Mouse (Mus musculus): ENCODE data around the gene Sh3gl1. TPM values are rescaled to one million over a fixed set of nuclear protein-coding genes. Genes with fewer than 3 reads are reported as not detected.
"Not testable (repeated sequence)": the region's sequence is repeated elsewhere in the genome, so short reads cannot be mapped to it uniquely, and the experiment has no call there.

Gene Sh3gl1
- 8.8 and 10.5 TPM in 2 replicates for total RNA-seq (2014; rRNA removed)
- polyA plus RNA-seq (2012; rRNA removed), result 33.5 and 40.0 TPM in 2 replicates

DNA sequence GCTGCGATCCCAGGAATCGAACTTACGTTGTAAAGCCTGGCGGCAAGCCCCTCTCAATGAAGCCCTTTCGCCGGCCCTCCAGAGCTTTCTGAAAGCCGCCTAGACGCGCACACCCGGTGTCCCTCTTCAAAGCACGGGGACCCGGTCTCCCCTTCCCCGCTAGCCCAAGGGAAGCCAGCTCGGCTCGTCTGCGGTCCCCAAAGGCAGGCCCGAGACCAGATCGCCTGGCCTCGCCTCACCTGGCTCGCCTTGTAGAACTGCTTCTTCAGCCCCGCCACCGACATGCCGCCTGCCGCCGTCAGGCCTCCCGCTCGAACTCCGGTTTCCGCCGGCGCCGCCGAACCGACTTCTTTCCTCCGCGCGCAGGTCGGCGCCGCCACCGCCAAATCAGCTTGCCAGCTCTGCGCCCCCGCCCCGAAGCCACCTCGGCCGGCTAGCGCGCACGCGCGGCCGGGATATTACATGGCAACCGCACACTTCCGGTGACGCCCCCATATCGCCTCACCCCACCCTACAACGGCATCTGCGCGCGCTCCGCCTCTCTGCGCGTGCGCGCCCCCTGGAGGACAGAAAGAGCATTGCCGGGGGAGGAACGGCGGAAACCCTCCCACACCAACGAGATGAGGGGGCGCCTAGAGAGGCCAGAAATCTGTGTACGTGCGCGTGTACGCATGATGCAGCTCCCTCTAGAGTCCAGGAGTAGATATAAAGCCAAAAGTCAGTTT lies at the start of gene Sh3gl1:
Gene Sh3gl1, minus strand, starts transcription at position 460 of the 725 bp plus-strand sequence.
- Histone ChIP-seq H3K9ac (ENCODE audit: low read depth, low read length) (peak within 1 kb of the TSS; percentile 93), H3K4me1 (ENCODE audit: control insufficient read depth, insufficient read depth, low read length) (peaks cover 28% of the 10 kb centered on the region), H3K4me3 (ENCODE audit: insufficient read depth, low read depth, low read length) (peak within 1 kb of the TSS; percentile 83), H3K79me2 (ENCODE audit: control insufficient read depth, insufficient read depth, low read length) (peaks cover 39% of the 10 kb centered on the region), H3K27me3 (ENCODE audit: control insufficient read depth, insufficient read depth, low read length) (no peaks in the 10 kb centered on the region), H3K27ac (replicated peaks; ENCODE audit: insufficient read depth, low read depth, low read length) (peak within 1 kb of the TSS; percentile 83), H3K36me3 (ENCODE audit: control insufficient read depth, insufficient read depth, low read length) (no peaks in the 10 kb centered on the region)
- WGBS, result under 1% methylated on average over 74 of the region's 74 CpGs
- TF ChIP-seq CTCF (IDR thresholded peaks at IDR 0.05; ENCODE audit: low read depth, low read length) (peak; percentile 96), POLR2A (IDR thresholded peaks at IDR 0.05; ENCODE audit: extremely low read depth, insufficient read depth, low read length) (peak; percentile 86)
- DNase-seq (ENCODE audit: extremely low read depth, low read depth, low spot score), result peak; percentile 86

GRCm38 (mm10) chr17:56080781-56081585 lies 44.5 kb upstream of the Sh3gl1 start:
- Histone ChIP-seq H3K36me3 (ENCODE audit: control insufficient read depth, insufficient read depth, low read length) (peaks cover 8% of the 10 kb centered on the region), H3K4me1 (ENCODE audit: control insufficient read depth, insufficient read depth, low read length) (peaks cover 10% of the 10 kb centered on the region), H3K27ac (replicated peaks; ENCODE audit: insufficient read depth, low read depth, low read length) (no peak overlapping the region), H3K9ac (ENCODE audit: low read depth, low read length) (no peak overlapping the region), H3K4me3 (ENCODE audit: insufficient read depth, low read depth, low read length) (no peak overlapping the region), H3K27me3 (ENCODE audit: control insufficient read depth, insufficient read depth, low read length) (no peaks in the 10 kb centered on the region), H3K79me2 (ENCODE audit: control insufficient read depth, insufficient read depth, low read length) (peaks cover 17% of the 10 kb centered on the region; the same call in 1 of the 2 replicates)
- no peak for TF ChIP-seq POLR2A (IDR thresholded peaks at IDR 0.05; ENCODE audit: extremely low read depth, insufficient read depth, low read length)
- no peak for TF ChIP-seq CTCF (IDR thresholded peaks at IDR 0.05; ENCODE audit: low read depth, low read length)
- no peak for DNase-seq (ENCODE audit: extremely low read depth, low read depth, low spot score)
- 37% methylated on average over 8 of the region's 8 CpGs for WGBS

DNA sequence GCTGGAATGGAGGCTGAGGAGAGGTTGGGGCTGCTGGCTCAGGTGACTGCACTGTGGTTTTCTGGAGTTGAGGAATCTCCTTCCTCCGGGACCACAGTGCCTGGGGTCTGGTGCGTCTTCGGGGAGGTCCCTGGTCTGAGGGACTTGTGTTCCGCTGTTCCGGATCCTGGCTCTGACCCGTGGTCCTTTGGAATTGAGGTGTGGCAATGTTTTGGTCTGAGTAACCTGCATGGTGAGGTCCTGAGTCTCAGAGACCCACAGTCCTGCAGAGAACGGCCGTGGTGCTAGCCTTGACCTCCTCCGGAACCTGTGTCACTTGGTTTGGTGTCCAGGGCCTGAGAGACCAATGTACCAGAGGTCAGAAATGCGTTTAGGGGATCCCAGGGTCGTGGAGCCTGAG lies 43.5 kb upstream of the Sh3gl1 start:
- Histone ChIP-seq H3K4me3 (ENCODE audit: insufficient read depth, low read depth, low read length) (peak overlapping the region; percentile 82), H3K4me1 (ENCODE audit: control insufficient read depth, insufficient read depth, low read length) (peaks cover 15% of the 10 kb centered on the region), H3K9ac (ENCODE audit: low read depth, low read length) (peak overlapping the region; percentile 87), H3K27me3 (ENCODE audit: control insufficient read depth, insufficient read depth, low read length) (no peaks in the 10 kb centered on the region), H3K27ac (replicated peaks; ENCODE audit: insufficient read depth, low read depth, low read length) (no peak overlapping the region), H3K36me3 (ENCODE audit: control insufficient read depth, insufficient read depth, low read length) (peaks cover 8% of the 10 kb centered on the region), H3K79me2 (ENCODE audit: control insufficient read depth, insufficient read depth, low read length) (peaks cover 17% of the 10 kb centered on the region; the same call in 1 of the 2 replicates)
- WGBS, result under 1% methylated on average over 11 of the region's 11 CpGs
- peak; percentile 35 for DNase-seq (ENCODE audit: extremely low read depth, low read depth, low spot score)
- TF ChIP-seq CTCF (IDR thresholded peaks at IDR 0.05; ENCODE audit: low read depth, low read length) (no peak), POLR2A (IDR thresholded peaks at IDR 0.05; ENCODE audit: extremely low read depth, insufficient read depth, low read length) (no peak)

DNA sequence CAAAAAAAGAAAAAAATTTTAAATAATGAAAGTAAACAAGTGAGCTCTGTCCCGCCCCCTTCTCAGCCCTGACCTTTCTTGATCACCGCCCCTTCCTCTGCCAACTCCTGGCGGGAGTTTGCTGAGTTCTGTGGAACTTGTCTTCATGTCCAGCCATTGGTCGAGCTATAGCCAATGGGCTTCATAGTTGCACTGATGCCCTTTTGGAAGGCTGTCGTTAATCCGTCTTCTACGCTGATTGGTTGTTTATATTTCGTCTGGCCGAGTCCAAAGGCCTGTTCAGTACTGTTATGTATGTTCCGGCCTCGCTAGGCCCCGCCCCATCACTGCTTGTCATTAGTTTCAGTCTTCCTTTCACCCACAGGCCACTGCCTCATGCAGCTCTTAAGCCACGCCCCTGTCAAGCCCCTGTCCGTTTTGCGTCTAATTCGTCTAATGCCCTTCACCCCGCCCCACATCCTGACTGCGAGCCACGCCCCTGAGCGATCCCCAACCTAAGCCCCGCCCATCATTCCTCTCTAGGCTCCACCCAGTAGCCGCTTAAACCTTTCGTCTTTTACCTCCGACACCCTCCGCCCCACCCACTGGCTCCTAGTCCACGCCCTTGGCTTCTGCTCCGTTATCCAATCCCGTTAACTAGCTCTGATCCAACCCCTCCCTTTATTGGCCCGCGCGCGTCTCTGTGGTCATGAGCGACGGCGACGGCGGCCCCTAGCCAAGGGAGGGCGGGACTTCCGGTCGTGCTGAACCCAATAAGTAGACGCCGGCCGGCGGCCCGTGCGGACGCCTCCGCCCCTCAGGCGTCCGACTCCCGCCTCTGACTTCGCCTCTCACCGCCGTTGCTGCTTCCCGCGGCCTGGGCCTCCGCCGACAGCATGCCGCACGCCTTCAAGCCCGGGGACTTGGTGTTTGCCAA lies 42.7 kb upstream of the Sh3gl1 start, which contains the start of gene Hdgfl2:
Gene Hdgfl2, plus strand, starts transcription at position 755 of the 916 bp plus-strand sequence.
- TF ChIP-seq CTCF (IDR thresholded peaks at IDR 0.05; ENCODE audit: low read depth, low read length), result no peak
- peak; percentile 95 for TF ChIP-seq POLR2A (IDR thresholded peaks at IDR 0.05; ENCODE audit: extremely low read depth, insufficient read depth, low read length)
- Histone ChIP-seq H3K27me3 (ENCODE audit: control insufficient read depth, insufficient read depth, low read length) (no peaks in the 10 kb centered on the region), H3K27ac (replicated peaks; ENCODE audit: insufficient read depth, low read depth, low read length) (peak within 1 kb of the TSS; percentile 75), H3K4me1 (ENCODE audit: control insufficient read depth, insufficient read depth, low read length) (peaks cover 16% of the 10 kb centered on the region), H3K36me3 (ENCODE audit: control insufficient read depth, insufficient read depth, low read length) (peaks cover 6% of the 10 kb centered on the region), H3K4me3 (ENCODE audit: insufficient read depth, low read depth, low read length) (peak within 1 kb of the TSS; percentile 82), H3K9ac (ENCODE audit: low read depth, low read length) (peak within 1 kb of the TSS; percentile 87), H3K79me2 (ENCODE audit: control insufficient read depth, insufficient read depth, low read length) (peaks cover 17% of the 10 kb centered on the region; the same call in 1 of the 2 replicates)
- peak; percentile 100 for DNase-seq (ENCODE audit: extremely low read depth, low read depth, low spot score)
- under 1% methylated on average over 61 of the region's 61 CpGs for WGBS

DNA sequence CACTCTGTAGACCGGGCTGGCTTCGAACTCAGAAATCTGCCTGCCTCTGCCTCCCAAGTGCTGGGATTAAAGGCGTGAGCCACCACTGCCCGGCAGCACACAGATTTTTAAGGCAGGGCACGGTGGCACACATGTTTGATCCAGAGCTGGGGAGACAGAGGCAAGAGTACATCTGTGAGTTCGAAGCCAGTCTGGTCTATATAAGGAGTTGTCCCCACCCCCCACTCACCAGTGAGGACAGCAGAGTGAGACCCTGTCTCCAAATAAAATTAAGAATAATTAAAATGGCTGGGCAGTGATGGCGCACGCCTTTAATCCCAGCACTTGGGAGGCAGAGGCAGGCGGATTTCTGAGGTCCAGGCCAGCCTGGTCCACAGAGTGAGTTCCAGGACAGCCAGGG lies 41.9 kb upstream of the Sh3gl1 start:
- H3K4me3 ChIP-seq (ENCODE audit: insufficient read depth, low read depth, low read length); H3K36me3 ChIP-seq (ENCODE audit: control insufficient read depth, insufficient read depth, low read length); H3K27me3 ChIP-seq (ENCODE audit: control insufficient read depth, insufficient read depth, low read length); H3K9ac ChIP-seq (ENCODE audit: low read depth, low read length); DNase-seq (ENCODE audit: extremely low read depth, low read depth, low spot score): not testable (repeated sequence)
- 64% methylated on average over 9 of the region's 9 CpGs for WGBS
- Histone ChIP-seq H3K27ac (replicated peaks; ENCODE audit: insufficient read depth, low read depth, low read length) (peak overlapping the region; percentile 75), H3K79me2 (ENCODE audit: control insufficient read depth, insufficient read depth, low read length) (peaks cover 17% of the 10 kb centered on the region; the same call in 1 of the 2 replicates), H3K4me1 (ENCODE audit: control insufficient read depth, insufficient read depth, low read length) (peaks cover 22% of the 10 kb centered on the region)
